Mouse (Mus musculus): ENCODE results near the gene Irs3.
"Not testable (repeated sequence)": the region's sequence is repeated elsewhere in the genome, so short reads cannot be mapped to it uniquely, and the experiment has no call there.

Gene Irs3

GRCm38 (mm10) chr5:137623937-137624530, 21.5 kb downstream of the Irs3 start:
- DNase-seq (ENCODE audit: low spot score) = no peak

DNA sequence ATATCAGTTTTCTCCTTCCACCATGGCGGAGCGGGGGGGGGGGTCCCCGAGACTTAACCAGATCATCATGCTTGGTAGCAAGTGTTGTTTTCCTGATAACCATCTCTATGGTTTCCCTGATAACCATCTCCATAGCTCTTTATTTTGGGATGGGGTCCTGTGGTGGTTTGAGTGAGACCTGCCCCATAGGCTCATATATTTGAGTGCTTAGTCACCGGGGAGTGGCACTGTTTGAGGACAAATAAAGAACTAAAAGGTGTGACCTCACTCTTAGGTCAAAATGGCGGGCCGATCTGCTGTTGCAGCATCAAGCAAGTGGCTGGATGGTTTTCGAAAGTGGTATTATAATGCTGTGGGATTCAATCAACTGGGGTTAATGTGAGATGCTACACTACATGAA, 30.2 kb downstream of the Irs3 start:
- DNase-seq (ENCODE audit: low spot score) = no peak

DNA sequence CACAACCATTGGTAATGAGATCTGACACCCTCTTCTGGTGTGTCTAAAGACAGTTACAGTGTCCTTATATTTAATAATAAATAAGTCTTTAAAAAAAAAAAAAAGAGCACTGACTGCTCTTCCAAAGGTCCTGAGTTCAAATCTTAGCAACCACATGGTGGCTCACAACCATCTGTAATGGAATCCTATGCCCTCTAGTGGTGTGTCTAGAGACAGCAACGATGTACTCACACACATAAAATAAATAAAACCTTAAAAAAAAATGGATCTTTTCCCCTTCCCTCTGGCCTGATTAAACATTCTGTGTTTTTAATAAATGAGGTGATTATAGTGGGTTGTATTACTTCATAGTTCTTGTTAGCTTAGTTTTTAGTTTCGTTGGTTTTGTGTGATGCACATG, 30.6 kb downstream of the Irs3 start:
- DNase-seq (ENCODE audit: low spot score) = not testable (repeated sequence)

GRCm38 (mm10) chr5:137613550-137613949, 32.0 kb downstream of the Irs3 start, which contains the start of gene Pcolce:
Gene Pcolce (minus strand): TSS chr5:137613784.
- no peak for DNase-seq (ENCODE audit: low spot score)

GRCm38 (mm10) chr5:137613076-137613475, 32.4 kb downstream of the Irs3 start:
- DNase-seq (ENCODE audit: low spot score) = no peak

DNA sequence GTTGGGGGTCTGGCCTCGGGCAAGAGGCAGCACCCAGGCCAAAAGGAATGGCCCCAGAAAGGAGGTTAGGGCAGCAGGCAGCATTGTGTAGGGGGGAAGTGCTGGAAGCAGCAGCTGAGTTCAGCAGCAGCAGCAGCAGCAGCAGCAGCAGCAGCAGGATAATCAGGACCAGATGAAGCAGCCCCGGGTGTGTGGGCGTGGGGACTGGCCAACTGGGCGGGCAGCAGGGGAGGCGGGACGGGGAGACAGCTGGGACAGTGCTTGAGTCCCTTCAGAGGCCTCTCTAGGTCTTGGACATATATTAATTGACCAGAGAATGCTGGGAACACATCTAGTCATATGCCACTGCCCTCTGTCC, 34.3 kb downstream of the Irs3 start:
- DNase-seq (ENCODE audit: low spot score) = no peak

- no peak for DNase-seq (ENCODE audit: low spot score)
Observed at GRCm38 (mm10) chr5:137610548-137611244, 34.8 kb downstream of the Irs3 start.

- DNase-seq (ENCODE audit: low spot score) = no peak
Observed at GRCm38 (mm10) chr5:137610056-137610455, 35.5 kb downstream of the Irs3 start.

- DNase-seq (ENCODE audit: low spot score) = no peak
Observed at GRCm38 (mm10) chr5:137609292-137609691, 36.2 kb downstream of the Irs3 start.

DNA sequence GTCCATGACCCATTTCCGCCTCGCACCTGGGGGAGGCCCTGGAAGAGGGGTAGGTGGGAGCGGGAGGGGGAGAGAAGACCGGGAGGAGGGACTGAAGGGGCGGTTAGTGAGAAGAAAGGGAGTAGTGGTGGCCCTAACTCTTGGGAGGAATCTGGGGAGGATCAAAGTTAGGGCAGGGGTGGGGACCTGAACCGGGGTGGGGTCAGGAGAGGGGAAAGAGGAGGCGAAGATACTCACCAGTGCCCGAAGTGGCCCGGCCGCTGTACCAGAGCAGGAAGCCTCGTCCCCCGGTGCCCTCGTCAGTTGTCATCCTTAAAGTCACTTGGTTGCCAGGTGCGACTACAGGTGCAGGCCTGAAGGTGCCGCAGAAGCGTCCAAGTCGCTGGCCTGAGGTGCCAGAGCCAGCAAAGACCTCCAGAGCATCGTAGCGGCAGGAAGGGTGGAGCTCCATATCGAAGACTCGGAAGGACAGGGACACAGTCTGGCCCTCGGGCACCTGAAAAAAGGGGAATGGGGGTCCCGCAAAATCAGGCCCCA, 36.8 kb downstream of the Irs3 start:
- DNase-seq (ENCODE audit: low spot score) = no peak

DNA sequence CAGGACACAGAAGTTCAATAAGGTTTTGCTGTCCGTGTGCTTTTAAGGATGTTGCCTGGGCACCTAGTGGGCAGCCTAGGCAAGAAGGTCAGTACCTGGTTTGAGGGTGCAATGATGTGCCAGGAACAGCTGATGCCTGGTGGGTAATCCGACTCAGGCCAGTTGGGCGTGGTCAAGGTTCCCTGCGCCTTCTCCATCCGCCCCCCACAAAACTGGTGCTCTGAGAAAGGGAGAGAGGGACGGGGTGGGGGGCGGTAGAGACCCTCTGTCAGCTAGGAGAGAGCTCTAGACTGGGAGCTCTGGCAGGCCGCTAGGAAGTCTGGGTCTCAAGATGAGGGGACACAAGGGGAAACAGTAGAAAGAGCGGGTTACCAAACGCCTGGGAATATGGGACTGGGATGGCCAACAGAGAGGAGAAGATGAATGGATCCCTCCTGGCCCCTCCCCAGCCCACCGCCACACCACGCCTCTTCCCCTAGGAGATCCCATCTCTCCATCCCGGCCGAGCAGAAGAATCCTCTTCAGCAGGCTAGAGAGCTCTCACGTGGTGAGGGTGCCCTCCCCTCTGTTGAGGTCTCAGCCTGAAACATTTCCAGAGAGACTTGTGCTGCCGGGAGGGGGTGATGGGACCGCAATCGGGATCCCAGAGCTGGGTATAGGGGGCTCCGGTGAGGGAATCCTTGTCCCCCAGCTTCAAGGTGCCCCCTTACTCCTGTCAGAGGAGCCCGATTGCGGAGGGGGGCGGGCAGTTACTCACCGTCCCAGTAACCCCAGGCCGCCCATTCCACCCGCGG, 37.5 kb downstream of the Irs3 start:
- no peak for DNase-seq (ENCODE audit: low spot score)

DNA sequence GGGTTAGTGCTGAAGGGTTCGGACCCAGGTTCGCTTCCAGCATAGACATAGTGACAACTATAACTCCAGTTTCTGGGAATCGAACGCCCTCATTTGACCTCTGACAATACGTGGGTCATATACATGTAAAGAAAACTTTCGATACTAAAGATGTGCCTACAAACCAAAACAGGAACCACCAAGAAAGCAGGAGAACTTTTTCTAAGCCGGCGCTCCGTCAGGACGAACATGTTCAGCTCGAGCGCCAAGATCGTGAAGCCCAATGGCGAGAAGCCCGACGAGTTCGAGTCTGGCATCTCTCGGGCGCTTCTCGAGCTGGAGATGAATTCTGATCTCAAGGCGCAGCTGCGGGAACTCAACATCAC, 44.2 kb downstream of the Irs3 start:
- no peak for DNase-seq (ENCODE audit: low spot score)

GRCm38 (mm10) chr5:137600619-137601364, 44.7 kb downstream of the Irs3 start, which contains the start of gene Mospd3:
Gene Mospd3 (minus strand): TSS chr5:137601058.
- peak; percentile 95 for DNase-seq (ENCODE audit: low spot score)

DNA sequence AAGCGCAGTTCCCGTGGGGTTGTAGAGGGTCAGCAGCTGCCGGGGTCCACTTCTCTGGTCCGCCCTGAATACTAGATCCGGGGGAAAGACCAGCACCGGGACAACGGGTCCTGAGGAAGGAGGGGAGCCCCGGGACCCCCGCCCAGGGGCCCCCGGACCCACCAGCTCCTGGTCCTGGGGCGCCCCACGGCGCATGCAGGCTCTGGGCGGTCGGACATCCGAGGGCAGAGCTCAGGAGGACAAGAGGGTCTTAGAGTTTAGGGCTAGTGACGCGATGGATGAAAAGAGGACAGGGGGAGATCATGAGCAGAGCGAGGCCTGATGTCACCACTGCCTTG, 45.3 kb downstream of the Irs3 start:
- DNase-seq (ENCODE audit: low spot score) = no peak

DNA sequence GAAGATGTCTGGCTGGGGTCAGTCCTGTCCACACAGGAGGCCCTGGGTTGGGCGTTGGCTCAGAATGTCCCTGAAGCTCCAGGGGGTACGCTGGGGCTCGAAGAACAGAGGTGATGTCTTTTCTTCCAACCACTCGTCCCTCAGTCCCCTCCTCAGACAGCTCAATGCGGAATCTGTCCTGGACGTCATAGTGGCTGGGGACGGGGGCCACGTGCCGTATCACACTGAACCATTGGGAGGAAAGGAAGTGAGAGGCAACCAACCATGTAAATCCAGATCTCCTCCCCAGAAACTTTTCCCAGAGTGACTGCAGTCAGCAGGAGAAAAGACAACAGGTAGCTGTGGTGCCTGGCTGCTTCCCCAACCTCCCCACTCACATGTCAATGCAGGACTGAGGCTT, 45.9 kb downstream of the Irs3 start:
- DNase-seq (ENCODE audit: low spot score) = no peak

DNA sequence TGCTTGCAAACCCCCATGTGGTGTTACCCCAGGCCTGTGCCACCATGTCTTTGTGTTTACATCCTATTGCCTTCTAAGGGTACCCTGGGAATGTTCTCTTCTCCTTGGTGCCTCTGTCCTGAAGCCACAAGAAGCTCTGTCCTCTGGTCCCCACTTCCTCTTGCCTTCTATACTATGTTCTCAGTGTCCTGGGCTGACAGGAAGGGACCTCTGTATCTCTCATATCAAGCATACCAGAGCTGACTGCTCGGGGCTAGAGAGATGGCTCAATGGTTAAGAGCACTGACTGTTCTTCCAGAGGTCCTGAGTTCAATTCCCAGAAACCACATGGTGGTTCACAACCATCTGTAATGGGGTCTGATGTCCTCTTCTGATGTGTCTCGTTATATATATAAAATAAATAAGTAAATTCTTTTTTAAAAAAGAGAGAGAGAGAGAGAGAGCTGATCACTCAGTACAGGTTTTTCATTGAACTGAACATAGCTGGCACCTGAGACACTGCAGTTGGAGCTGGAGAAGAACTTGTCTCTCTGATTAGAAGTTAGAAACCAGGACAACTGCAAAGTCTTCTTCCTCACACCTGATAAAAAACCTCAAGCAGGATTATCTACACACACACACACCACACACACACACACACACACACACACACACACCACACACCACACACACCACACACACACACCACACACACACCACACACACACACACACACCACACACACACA, 47.3 kb downstream of the Irs3 start:
- DNase-seq (ENCODE audit: low spot score) = no peak

DNA sequence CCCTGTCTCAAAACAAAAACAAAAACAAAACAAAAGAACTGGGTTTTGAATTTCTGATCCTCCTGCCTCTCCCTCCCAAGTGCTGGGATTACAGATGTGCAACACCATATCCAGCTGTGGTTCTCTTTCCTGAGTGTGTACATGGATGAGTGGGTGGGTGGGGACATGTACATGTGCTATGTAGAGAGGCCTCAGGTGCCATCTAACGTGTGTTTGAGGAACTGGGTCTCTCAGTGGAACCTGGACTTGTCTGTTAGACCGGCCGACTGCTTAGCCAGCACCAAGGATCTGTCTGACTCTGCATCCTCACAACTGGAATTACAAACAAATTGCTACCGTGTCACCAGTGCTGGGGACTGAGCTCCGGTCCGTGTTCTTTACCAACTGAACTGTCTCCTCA, 47.9 kb downstream of the Irs3 start:
- no peak for DNase-seq (ENCODE audit: low spot score)

- DNase-seq (ENCODE audit: low spot score) = no peak
Observed at GRCm38 (mm10) chr5:137596601-137597261, 48.8 kb downstream of the Irs3 start.

- no peak for DNase-seq (ENCODE audit: low spot score)
Observed at GRCm38 (mm10) chr5:137595921-137596320, 49.6 kb downstream of the Irs3 start.

Data from ovary, postnatal 14 days (tissue).